In the genomic region with DNA sequence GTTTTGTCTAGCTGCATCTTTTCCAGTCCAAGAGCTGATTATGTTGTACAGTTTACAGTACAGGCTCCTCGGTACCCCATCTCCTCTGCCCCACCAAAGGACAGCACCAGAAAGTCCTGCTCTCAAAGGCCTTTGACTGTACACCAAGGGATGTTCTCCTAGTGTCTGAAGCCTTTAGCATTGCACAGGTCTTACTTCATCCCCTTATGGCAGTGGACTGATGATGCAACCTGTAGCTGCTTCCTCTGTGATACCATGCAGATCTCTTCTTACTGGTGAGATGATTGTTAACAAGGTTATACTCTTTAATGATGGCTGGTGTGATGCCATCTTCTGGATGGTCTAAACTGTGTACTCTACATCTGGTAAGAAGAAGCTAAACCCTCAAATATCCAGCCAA, we compare ENCODE assay signal across 24 mouse cellular contexts.
"Had no signal": no experiment of that assay in that cellular context is flagged by ENCODE, and none has a peak within 500 bp of the region (broad histone marks: within the 10 kb centered on the region; RNA-seq: fewer than 3 reads in every experiment).

No protein-coding gene starts in this region.

- ATAC-seq: hindbrain, postnatal 0 days; intestine, embryonic 16.5 days had no signal

- H3K36me3 ChIP-seq: heart, embryonic 13.5 days; heart, embryonic 15.5 days; hindbrain, embryonic 13.5 days; hindbrain, embryonic 15.5 days; kidney, embryonic 15.5 days; limb, embryonic 13.5 days; limb, embryonic 15.5 days had no signal

- H3K4me3 ChIP-seq: heart, adult 2 months; heart, embryonic 13.5 days; heart, embryonic 15.5 days; hindbrain, embryonic 13.5 days; hindbrain, embryonic 15.5 days; kidney, embryonic 15.5 days; limb, embryonic 13.5 days; limb, embryonic 15.5 days had no signal

- DNase-seq: gastrocnemius, postnatal 10 days; gastrocnemius, postnatal 25 days; heart, adult 11 months; heart, adult 2 months; heart, postnatal 14 days; heart, postnatal 36 days; kidney, adult 11 months; kidney, adult 2 months; kidney, adult 9 months; kidney, postnatal 14 days; kidney, postnatal 36 days; layer of hippocampus, adult 9-11 months; layer of hippocampus, postnatal 36 days; left cerebral cortex, postnatal 4 days had no signal

- H3K4me2 ChIP-seq: heart, embryonic 11.5 days; heart, embryonic 13.5 days; heart, embryonic 15.5 days; hindbrain, embryonic 13.5 days; hindbrain, embryonic 15.5 days; kidney, embryonic 15.5 days; limb, embryonic 13.5 days; limb, embryonic 15.5 days had no signal

- H3K27me3 ChIP-seq: heart, embryonic 13.5 days; heart, embryonic 15.5 days; hindbrain, embryonic 13.5 days; hindbrain, embryonic 15.5 days; kidney, embryonic 15.5 days; limb, embryonic 13.5 days; limb, embryonic 15.5 days had no signal
